Mouse (Mus musculus): Measurements from ENCODE around the gene Dnajc15. TPM values are rescaled to one million over a fixed set of nuclear protein-coding genes. Genes with fewer than 3 reads are reported as not detected.

The Dnajc15 gene
- polyA plus RNA-seq, 1 experiment: 12.3 TPM

DNA sequence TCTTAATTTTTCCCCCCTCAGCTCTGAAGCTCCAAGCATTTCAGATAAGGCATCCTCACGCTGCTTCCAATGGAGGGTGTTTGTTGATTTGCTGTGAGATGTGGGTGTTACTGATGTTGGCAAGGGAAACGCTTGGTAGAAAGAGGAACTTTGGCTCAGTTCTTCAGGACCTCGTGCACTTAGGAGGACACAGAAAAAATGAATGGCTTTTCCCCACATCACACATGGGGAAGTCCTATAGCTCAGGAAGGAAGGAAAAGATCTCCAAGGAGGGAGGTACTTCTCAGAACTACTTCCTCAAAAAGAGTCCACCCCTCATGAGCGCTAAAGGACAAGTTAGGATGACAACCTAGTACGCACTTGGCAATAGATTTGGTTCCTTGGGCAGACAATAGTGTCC is 79.7 kb downstream of the Dnajc15 start:
- Histone ChIP-seq H3K4me3 (ENCODE audit: control insufficient read depth, insufficient read depth, low read length) (no peak overlapping the region), H3K27me3 (ENCODE audit: control insufficient read depth, insufficient read depth, low read length) (no peaks in the 10 kb centered on the region), H3K36me3 (ENCODE audit: control insufficient read depth, insufficient read depth, low read length) (no peaks in the 10 kb centered on the region), H3K27ac (ENCODE audit: control insufficient read depth, insufficient read depth, low read length) (no peak overlapping the region), H3K4me1 (replicated peaks; ENCODE audit: control insufficient read depth, insufficient read depth, low read length) (no peaks in the 10 kb centered on the region)
- TF ChIP-seq POLR2A (IDR thresholded peaks at IDR 0.05; ENCODE audit: control insufficient read depth, extremely low read depth, insufficient read depth, low read length, poor library complexity): no peak
- no peak for TF ChIP-seq CTCF (IDR thresholded peaks at IDR 0.05; ENCODE audit: borderline replicate concordance, control insufficient read depth, extremely low read depth, insufficient read depth, low read length, poor library complexity)
- 44% methylated on average over 5 of the region's 5 CpGs for WGBS
- DNase-seq: no peak

- Histone ChIP-seq H3K27ac (ENCODE audit: control insufficient read depth, insufficient read depth, low read length) (no peak overlapping the region), H3K27me3 (ENCODE audit: control insufficient read depth, insufficient read depth, low read length) (no peaks in the 10 kb centered on the region; the same call in 1 of the 2 replicates), H3K36me3 (ENCODE audit: control insufficient read depth, insufficient read depth, low read length) (no peaks in the 10 kb centered on the region), H3K4me1 (replicated peaks; ENCODE audit: control insufficient read depth, insufficient read depth, low read length) (no peaks in the 10 kb centered on the region), H3K4me3 (ENCODE audit: control insufficient read depth, insufficient read depth, low read length) (no peak overlapping the region)
- TF ChIP-seq CTCF (IDR thresholded peaks at IDR 0.05; ENCODE audit: borderline replicate concordance, control insufficient read depth, extremely low read depth, insufficient read depth, low read length, poor library complexity): no peak
- TF ChIP-seq POLR2A (IDR thresholded peaks at IDR 0.05; ENCODE audit: control insufficient read depth, extremely low read depth, insufficient read depth, low read length, poor library complexity): no peak
- no peak for DNase-seq
- WGBS: 86% methylated on average over 7 of the region's 7 CpGs
Measured at GRCm38 (mm10) chr14:77794285-77794949, 80.5 kb downstream of the Dnajc15 start.

- H3K4me3 ChIP-seq (ENCODE audit: control insufficient read depth, insufficient read depth, low read length): no peak overlapping the region
- H3K36me3 ChIP-seq (ENCODE audit: control insufficient read depth, insufficient read depth, low read length): no peaks in the 10 kb centered on the region
- TF ChIP-seq POLR2A (IDR thresholded peaks at IDR 0.05; ENCODE audit: control insufficient read depth, extremely low read depth, insufficient read depth, low read length, poor library complexity) (no peak), CTCF (IDR thresholded peaks at IDR 0.05; ENCODE audit: borderline replicate concordance, control insufficient read depth, extremely low read depth, insufficient read depth, low read length, poor library complexity) (no peak)
- DNase-seq: no peak
- no peaks in the 10 kb centered on the region for H3K4me1 ChIP-seq (replicated peaks; ENCODE audit: control insufficient read depth, insufficient read depth, low read length)
- WGBS: 98% methylated on average over 6 of the region's 6 CpGs
- no peak overlapping the region for H3K27ac ChIP-seq (ENCODE audit: control insufficient read depth, insufficient read depth, low read length)
- no peaks in the 10 kb centered on the region; the same call in 1 of the 2 replicates for H3K27me3 ChIP-seq (ENCODE audit: control insufficient read depth, insufficient read depth, low read length)
Measured at GRCm38 (mm10) chr14:77792998-77793397, 81.9 kb downstream of the Dnajc15 start.

- Histone ChIP-seq H3K27ac (ENCODE audit: control insufficient read depth, insufficient read depth, low read length) (no peak overlapping the region), H3K36me3 (ENCODE audit: control insufficient read depth, insufficient read depth, low read length) (no peaks in the 10 kb centered on the region)
- DNase-seq: peak; percentile 58
Measured at GRCm38 (mm10) chr14:77783217-77783616, 91.7 kb downstream of the Dnajc15 start.

DNA sequence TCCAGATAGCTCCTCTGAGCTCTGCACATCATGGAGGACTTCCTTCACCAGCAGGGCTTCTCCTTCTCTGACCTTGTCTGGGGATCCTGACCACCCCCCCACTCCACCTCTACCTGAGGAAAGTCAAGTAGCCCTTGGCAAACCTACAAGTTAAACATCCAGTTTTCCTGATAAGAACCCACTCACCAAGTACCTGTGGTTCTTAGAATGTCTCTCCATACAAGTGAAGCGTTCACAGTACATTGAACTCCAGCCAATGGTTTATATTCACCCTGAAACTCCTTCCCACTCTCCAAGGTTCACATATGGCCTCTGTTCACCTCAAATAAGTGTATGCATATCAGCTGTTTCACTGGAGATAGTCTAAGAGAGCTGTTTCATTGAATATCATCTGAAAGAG is 97.6 kb downstream of the Dnajc15 start:
- no peaks in the 10 kb centered on the region for H3K27me3 ChIP-seq (ENCODE audit: control insufficient read depth, insufficient read depth, low read length)
- TF ChIP-seq CTCF (IDR thresholded peaks at IDR 0.05; ENCODE audit: borderline replicate concordance, control insufficient read depth, extremely low read depth, insufficient read depth, low read length, poor library complexity) (no peak), POLR2A (IDR thresholded peaks at IDR 0.05; ENCODE audit: control insufficient read depth, extremely low read depth, insufficient read depth, low read length, poor library complexity) (no peak)
- 89% methylated on average over 1 of the region's 1 CpGs for WGBS
- H3K4me1 ChIP-seq (replicated peaks; ENCODE audit: control insufficient read depth, insufficient read depth, low read length): peaks cover under 1% of the 10 kb centered on the region
- no peak overlapping the region for H3K4me3 ChIP-seq (ENCODE audit: control insufficient read depth, insufficient read depth, low read length)
- H3K27ac ChIP-seq (ENCODE audit: control insufficient read depth, insufficient read depth, low read length): no peak overlapping the region
- no peaks in the 10 kb centered on the region for H3K36me3 ChIP-seq (ENCODE audit: control insufficient read depth, insufficient read depth, low read length)
- DNase-seq: no peak

More at GRCm38 (mm10) chr14:77783217-77783616, 91.7 kb downstream of the Dnajc15 start:
- TF ChIP-seq CTCF (IDR thresholded peaks at IDR 0.05; ENCODE audit: borderline replicate concordance, control insufficient read depth, extremely low read depth, insufficient read depth, low read length, poor library complexity): no peak
- no peak for TF ChIP-seq POLR2A (IDR thresholded peaks at IDR 0.05; ENCODE audit: control insufficient read depth, extremely low read depth, insufficient read depth, low read length, poor library complexity)
- Histone ChIP-seq H3K27me3 (ENCODE audit: control insufficient read depth, insufficient read depth, low read length) (no peaks in the 10 kb centered on the region), H3K4me3 (ENCODE audit: control insufficient read depth, insufficient read depth, low read length) (no peak overlapping the region), H3K4me1 (replicated peaks; ENCODE audit: control insufficient read depth, insufficient read depth, low read length) (0 out of 2 replicates have a peak, but pooled peaks cover 2% of the 10 kb centered on the region)

DNA sequence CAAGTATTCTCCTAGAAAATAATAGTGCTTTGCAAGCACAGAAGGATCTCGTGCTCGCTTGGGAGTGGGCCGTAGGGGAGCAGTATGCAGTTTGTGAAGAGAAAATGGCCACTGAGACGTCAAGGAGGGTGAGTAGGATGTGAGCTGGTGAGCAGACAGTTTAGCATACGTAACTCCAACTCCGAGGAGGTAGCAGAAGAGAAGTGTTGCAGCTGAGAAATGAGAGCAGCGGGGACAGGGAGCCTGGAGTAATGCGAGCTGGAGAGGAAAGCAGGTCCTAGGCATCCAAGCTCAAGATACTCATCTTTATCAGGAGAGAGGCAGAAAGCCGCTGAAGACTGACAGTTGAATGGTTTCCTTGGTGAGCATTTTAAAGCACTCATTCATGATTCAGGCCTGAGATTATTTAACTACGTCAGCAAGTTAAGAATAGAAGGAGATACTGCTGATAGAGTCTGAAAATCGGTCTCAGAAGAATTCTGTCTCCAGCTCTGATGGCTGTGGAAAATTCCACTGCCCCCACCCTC is 98.9 kb downstream of the Dnajc15 start:
- TF ChIP-seq POLR2A (IDR thresholded peaks at IDR 0.05; ENCODE audit: control insufficient read depth, extremely low read depth, insufficient read depth, low read length, poor library complexity) (no peak), CTCF (IDR thresholded peaks at IDR 0.05; ENCODE audit: borderline replicate concordance, control insufficient read depth, extremely low read depth, insufficient read depth, low read length, poor library complexity) (no peak)
- Histone ChIP-seq H3K27ac (ENCODE audit: control insufficient read depth, insufficient read depth, low read length) (no peak overlapping the region), H3K4me3 (ENCODE audit: control insufficient read depth, insufficient read depth, low read length) (no peak overlapping the region), H3K4me1 (replicated peaks; ENCODE audit: control insufficient read depth, insufficient read depth, low read length) (peaks cover 8% of the 10 kb centered on the region), H3K36me3 (ENCODE audit: control insufficient read depth, insufficient read depth, low read length) (no peaks in the 10 kb centered on the region), H3K27me3 (ENCODE audit: control insufficient read depth, insufficient read depth, low read length) (no peaks in the 10 kb centered on the region)
- DNase-seq: no peak
- WGBS: 93% methylated on average over 11 of the region's 11 CpGs
